Mouse (Mus musculus) stomach, postnatal 0 days (tissue): ENCODE measurements around the gene Hook2. TPM values are rescaled to one million over a fixed set of nuclear protein-coding genes. Genes with fewer than 3 reads are reported as not detected.

ENCODE experiments used
- ATAC-seq: fragments of 200-750 bp; cut with Nextera tagmentation; 2 replicates; pipeline ENCODE4 v1.8.0; 2017; ENCODE audit not compliant: low FRiP score, low TSS enrichment
- DNase-seq: peaks from one replicate; pipeline ENCODE4 v3.0.0-alpha.2; 2016; ENCODE audit warnings: low spot score
- H3K27ac ChIP-seq: fragments of 300-500 bp; sonication (generic); replicated peaks from 2 replicates; pipeline ENCODE4 v1.5.1; 2014; ENCODE audit warnings: mild to moderate bottlenecking, control low read depth
- H3K27me3 ChIP-seq: fragments of 300-500 bp; sonication (generic); 2 replicates; pipeline ENCODE4 v1.6.1; 2014; ENCODE audit warnings: low read length; ENCODE audit not compliant: control insufficient read depth, insufficient read depth
- H3K36me3 ChIP-seq: fragments of 300-500 bp; sonication (generic); 2 replicates; pipeline ENCODE4 v1.6.1; 2014; ENCODE audit warnings: low read length, mixed read lengths; ENCODE audit not compliant: control insufficient read depth, insufficient read depth
- H3K4me1 ChIP-seq: fragments of 300-500 bp; sonication (generic); replicated peaks from 2 replicates; pipeline ENCODE4 v1.6.1; 2014; ENCODE audit warnings: antibody characterized with exemption; ENCODE audit not compliant: control insufficient read depth, insufficient read depth
- H3K4me2 ChIP-seq: fragments of 300-500 bp; sonication (generic); replicated peaks from 2 replicates; pipeline ENCODE4 v1.6.1; 2014; ENCODE audit warnings: low read depth, mild to moderate bottlenecking, control low read depth, moderate library complexity
- H3K4me3 ChIP-seq: fragments of 300-500 bp; sonication (generic); 2 replicates; pipeline ENCODE4 v1.5.1; 2014; ENCODE audit warnings: low read depth, low read length, control low read depth
- H3K9ac ChIP-seq: fragments of 300-500 bp; sonication (generic); 2 replicates; pipeline ENCODE4 v1.6.1; 2014; ENCODE audit warnings: mild to moderate bottlenecking, low read length, control low read depth, mixed read lengths
- H3K9me3 ChIP-seq: fragments of 300-500 bp; sonication (generic); 2 replicates; pipeline ENCODE4 v1.6.1; 2016; ENCODE audit warnings: low read length; ENCODE audit not compliant: control insufficient read depth
- CTCF ChIP-seq: IDR thresholded peaks from 2 replicates; pipeline ENCODE4 v1.5.1; 2016; ENCODE audit warnings: antibody characterized with exemption, low read depth, mild to moderate bottlenecking, moderate library complexity
- EP300 ChIP-seq: optimal IDR thresholded peaks from 2 replicates; pipeline ENCODE3; 2016; ENCODE audit warnings: antibody characterized with exemption
- WGBS: fragments of 180-500 bp; shearing (Covaris S2); extraction: QIAGEN DNeasy Blood & Tissue Kit; methylation state at CpG from one replicate; pipeline ENCODE4 v1.1.7; 2014; 5-methylcytosine and 5-hydroxymethylcytosine counted together
- polyA plus RNA-seq: library from polyadenylated mRNA; unstranded; fragments of >200 nt; fragmentation: Nextera tagmentation; extraction: Ambion mirVana; gene quantifications from 2 replicates; pipeline ENCODE4 v1.2.1, GENCODE M21; 2015

Hook2 gene
- polyA plus RNA-seq, 1 experiment from 2014 or later, result 28.8 TPM

DNA sequence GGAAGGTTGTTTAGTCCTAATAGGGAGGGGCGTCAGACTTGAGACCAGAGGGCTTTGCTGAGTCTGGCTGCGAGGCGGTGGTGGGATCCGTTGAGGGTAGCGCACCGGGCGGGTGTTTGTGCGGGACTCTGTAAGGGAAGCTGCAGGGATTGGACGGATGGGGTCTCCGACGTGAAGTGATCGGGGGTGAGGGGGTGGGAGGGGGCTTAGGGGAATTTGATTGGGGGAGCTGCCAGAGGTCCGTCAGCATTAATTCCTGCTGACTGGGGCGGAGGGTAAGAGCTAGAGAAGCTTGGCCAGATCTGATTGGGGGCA is 46.9 kb downstream of the Hook2 start:
- DNase-seq, result no peak
- 2% methylated on average over 14 of the region's 14 CpGs for WGBS
- TF ChIP-seq EP300 (no peak), CTCF (no peak)

GRCm38 (mm10) chr8:85037681-85038531 is 47.5 kb downstream of the Hook2 start:
- Histone ChIP-seq H3K4me2 (peak overlapping the region; percentile 95), H3K27me3 (no peaks in the 10 kb centered on the region), H3K9me3 (no peaks in the 10 kb centered on the region), H3K9ac (peak overlapping the region; percentile 86), H3K4me1 (no peaks in the 10 kb centered on the region), H3K4me3 (peak overlapping the region; percentile 79), H3K36me3 (peaks cover 10% of the 10 kb centered on the region), H3K27ac (peak overlapping the region; percentile 99)
- peak; percentile 18; the same call in 1 of the 2 replicates for ATAC-seq
- DNase-seq, result peak; percentile 79
- TF ChIP-seq EP300, result no peak
- TF ChIP-seq CTCF, result peak; percentile 19; the same call in 1 of the 2 replicates
- WGBS, result 2% methylated on average over 50 of the region's 57 CpGs

More for the DNA sequence above, 46.9 kb downstream of the Hook2 start:
- Histone ChIP-seq H3K9me3 (no peaks in the 10 kb centered on the region), H3K36me3 (peaks cover 14% of the 10 kb centered on the region), H3K4me2 (peak overlapping the region; percentile 95), H3K4me1 (no peaks in the 10 kb centered on the region), H3K27me3 (no peaks in the 10 kb centered on the region), H3K27ac (peak overlapping the region; percentile 99), H3K4me3 (peak overlapping the region; percentile 79), H3K9ac (peak overlapping the region; percentile 86)
- ATAC-seq, result peak; percentile 35

DNA sequence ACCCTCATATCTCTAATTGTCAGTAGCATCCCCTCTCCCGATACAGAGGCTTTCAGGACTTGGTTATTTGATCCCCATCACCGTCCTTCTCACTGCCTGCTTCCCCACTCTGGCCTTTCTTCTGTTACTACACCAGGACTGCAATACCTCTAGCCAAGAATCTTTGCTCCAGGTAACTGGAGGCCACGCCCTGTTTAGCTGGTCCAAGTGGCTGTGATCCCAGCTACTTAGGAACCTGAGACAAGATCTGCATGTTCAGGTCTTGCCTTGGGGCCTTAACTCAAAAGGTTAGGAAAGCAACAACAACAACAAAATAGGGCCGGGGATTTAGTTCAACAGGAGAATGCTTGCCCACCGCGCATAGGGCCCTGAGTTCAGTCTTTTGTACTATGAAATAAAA is 53.2 kb downstream of the Hook2 start:
- Histone ChIP-seq H3K4me2 (no peak overlapping the region), H3K27me3 (no peaks in the 10 kb centered on the region), H3K4me3 (no peak overlapping the region), H3K27ac (no peak overlapping the region), H3K9ac (no peak overlapping the region), H3K9me3 (no peaks in the 10 kb centered on the region), H3K36me3 (peaks cover 36% of the 10 kb centered on the region), H3K4me1 (no peaks in the 10 kb centered on the region)
- WGBS, result 88% methylated on average over 6 of the region's 6 CpGs
- TF ChIP-seq CTCF (no peak), EP300 (no peak)
- ATAC-seq (no peak), DNase-seq (no peak)

Other genes starting within 250 kb of the Hook2 start
- 36.5 and 36.6 TPM in 2 replicates for gene Nfix, start 190.3 kb upstream of the Hook2 start, polyA plus RNA-seq
- gene Dand5, start 167.8 kb upstream of the Hook2 start, polyA plus RNA-seq, result 3.3 TPM in 2 replicates
- gene Gadd45gip1, start 159.1 kb upstream of the Hook2 start, polyA plus RNA-seq, result 38.5 and 39.3 TPM in 2 replicates
- 69.8 and 70.6 TPM in 2 replicates for gene Rad23a, start 149.9 kb upstream of the Hook2 start, polyA plus RNA-seq
- 522 and 537 TPM in 2 replicates for gene Calr, start 143.7 kb upstream of the Hook2 start, polyA plus RNA-seq
- 43.3 and 44.3 TPM in 2 replicates for gene Farsa, start 133.6 kb upstream of the Hook2 start, polyA plus RNA-seq
- 25.0 and 27.3 TPM in 2 replicates for gene Syce2, start 118.5 kb upstream of the Hook2 start, polyA plus RNA-seq
- 18.5 and 21.1 TPM in 2 replicates for gene Gcdh, start 96.7 kb upstream of the Hook2 start, polyA plus RNA-seq
- 0.51 and 0.82 TPM in 2 replicates for gene Klf1, start 88.7 kb upstream of the Hook2 start, polyA plus RNA-seq
- gene Dnase2a, start 82.0 kb upstream of the Hook2 start, polyA plus RNA-seq, result 15.9 and 17.4 TPM in 2 replicates
- 0.87 and 1.1 TPM in 2 replicates for gene Mast1, start 53.2 kb upstream of the Hook2 start, polyA plus RNA-seq
- 0.05 and 0.13 TPM in 2 replicates for gene Rtbdn, start 43.6 kb upstream of the Hook2 start, polyA plus RNA-seq
- not detected in 2 replicates for gene Gm49661, start 21.2 kb upstream of the Hook2 start, polyA plus RNA-seq
- 370 and 376 TPM in 2 replicates for gene Prdx2, start 21.0 kb upstream of the Hook2 start, polyA plus RNA-seq
- 79.4 and 80.1 TPM in 2 replicates for gene Rnaseh2a, start 20.8 kb upstream of the Hook2 start, polyA plus RNA-seq
- 88.5 and 95.9 TPM in 2 replicates for gene Junb, start 11.9 kb upstream of the Hook2 start, polyA plus RNA-seq
- gene Best2, start 23.9 kb downstream of the Hook2 start, polyA plus RNA-seq, result 0.06 and 0.16 TPM in 2 replicates
- gene Asna1, start 34.7 kb downstream of the Hook2 start, polyA plus RNA-seq, result 68.0 and 71.8 TPM in 2 replicates
- gene Trir, start 36.2 kb downstream of the Hook2 start, polyA plus RNA-seq, result 94.4 and 95.1 TPM in 2 replicates
- gene Tnpo2, start 46.3 kb downstream of the Hook2 start, polyA plus RNA-seq, result 12.5 and 15.4 TPM in 2 replicates
- 25.7 and 28.4 TPM in 2 replicates for gene Fbxw9, start 69.5 kb downstream of the Hook2 start, polyA plus RNA-seq
- gene Gm5741, start 77.4 kb downstream of the Hook2 start, polyA plus RNA-seq, result not detected in 2 replicates
- gene Dhps, start 81.2 kb downstream of the Hook2 start, polyA plus RNA-seq, result 40.2 and 42.2 TPM in 2 replicates
- 114 and 117 TPM in 2 replicates for gene Wdr83os, start 90.1 kb downstream of the Hook2 start, polyA plus RNA-seq
- gene Wdr83, start 90.7 kb downstream of the Hook2 start, polyA plus RNA-seq, result 22.3 and 23.6 TPM in 2 replicates
- 29.1 and 32.6 TPM in 2 replicates for gene Man2b1, start 92.7 kb downstream of the Hook2 start, polyA plus RNA-seq
- 1.2 and 1.5 TPM in 2 replicates for gene Zfp791, start 132.5 kb downstream of the Hook2 start, polyA plus RNA-seq
- gene Cks1brt, start 161.3 kb downstream of the Hook2 start, polyA plus RNA-seq, result 0.05 TPM in 1 of 2 replicates, not detected in the other
- gene Olfr371, start 235.4 kb downstream of the Hook2 start, polyA plus RNA-seq, result not detected in 2 replicates